8 mouse cellular contexts compared by ENCODE assay signal in the genomic region with DNA sequence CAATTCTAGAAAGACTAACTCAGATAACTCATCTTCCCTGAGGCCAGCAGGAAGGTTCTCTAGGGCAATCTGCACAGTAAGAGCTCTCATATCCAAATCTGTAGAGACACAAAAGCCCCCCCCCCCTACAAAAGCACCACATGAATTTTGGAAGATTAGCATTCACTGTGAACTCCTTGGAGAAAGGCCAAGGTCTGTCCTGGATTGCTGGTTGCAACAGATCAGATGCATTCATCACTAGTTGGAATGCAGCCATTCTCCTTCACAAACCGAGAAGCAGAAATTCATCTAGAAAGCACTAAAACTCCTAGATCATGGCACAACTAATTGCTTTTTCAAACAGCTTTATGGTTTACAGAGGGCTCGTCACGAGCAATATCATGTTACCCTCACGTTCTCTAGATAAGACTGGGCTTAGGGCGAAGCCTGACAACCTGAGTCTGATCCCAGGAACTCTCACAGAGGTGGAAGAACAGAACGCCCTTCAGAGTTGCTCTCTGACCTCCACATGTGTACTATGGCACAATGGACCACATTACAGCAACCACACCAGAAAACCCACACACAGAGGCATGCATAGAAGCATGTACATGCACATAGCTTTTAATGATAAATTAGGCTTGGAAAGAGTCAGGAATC. TPM values are rescaled to one million over a fixed set of nuclear protein-coding genes. Genes with fewer than 3 reads are reported as not detected.
DNase-seq lines count a peak whose midpoint lies in the region; ATAC-seq and TF ChIP-seq lines count a peak whose summit lies in the region.

No protein-coding gene starts in this region.

- 19% methylated on average over 6 of the region's 6 CpGs for WGBS in heart, postnatal 0 days
- 14% methylated on average over 6 of the region's 6 CpGs for WGBS in stomach, embryonic 15.5 days

- peaks cover 32% of the 10 kb centered on the region for H3K4me1 ChIP-seq in heart, postnatal 0 days (ENCODE audit: control insufficient read depth, insufficient read depth)
- peaks cover 6% of the 10 kb centered on the region; the same call in 1 of the 2 replicates for H3K4me1 ChIP-seq in stomach, embryonic 15.5 days

- no peaks in the 10 kb centered on the region for H3K27me3 ChIP-seq in heart, postnatal 0 days (ENCODE audit: control insufficient read depth, insufficient read depth, low read length)
- no peaks in the 10 kb centered on the region for H3K27me3 ChIP-seq in stomach, embryonic 15.5 days (replicated peaks)

- peak overlapping the region; percentile 76 for H3K27ac ChIP-seq in heart, postnatal 0 days (ENCODE audit: low read depth)
- H3K27ac ChIP-seq in stomach, embryonic 15.5 days, result peak overlapping the region; percentile 62

- peak; percentile 53 for DNase-seq in layer of hippocampus, adult 11-12 months (ENCODE audit: low spot score)
- DNase-seq in layer of hippocampus, postnatal 10 days (ENCODE audit: low spot score in 2 of 2), result no peak
- DNase-seq in MN1 (ENCODE audit: low spot score), result peak; percentile 81
- DNase-seq in cerebellum, adult 11-12 months, result peak; percentile 27
- peak; percentile 28 for DNase-seq in heart, postnatal 0 days (ENCODE audit: low spot score)
- no peak for DNase-seq in embryo, embryonic 10 days (ENCODE audit: low spot score)
- no peak for DNase-seq in ovary, adult 18-20 months (ENCODE audit: low spot score)

- no peak overlapping the region for H3K4me3 ChIP-seq in heart, postnatal 0 days (ENCODE audit: low read depth, low read length)
- no peak overlapping the region for H3K4me3 ChIP-seq in stomach, embryonic 15.5 days (replicated peaks)

- no peak overlapping the region for H3K9ac ChIP-seq in heart, postnatal 0 days (replicated peaks; ENCODE audit: low read depth, low read length)
- no peak overlapping the region for H3K9ac ChIP-seq in stomach, embryonic 15.5 days

- no peak for TF ChIP-seq EP300 in heart, postnatal 0 days (IDR thresholded peaks at IDR 0.05; ENCODE audit: low read depth)

- no peak overlapping the region for H3K4me2 ChIP-seq in heart, postnatal 0 days (ENCODE audit: low read depth, low read length)
- no peak overlapping the region for H3K4me2 ChIP-seq in stomach, embryonic 15.5 days

- peak; percentile 60; the same call in 1 of the 2 replicates for ATAC-seq in heart, postnatal 0 days (ENCODE audit: insufficient read depth, low read depth)
- peak; percentile 35 for ATAC-seq in stomach, embryonic 15.5 days (ENCODE audit: insufficient read depth, low FRiP score, low read depth)

- H3K9me3 ChIP-seq in heart, postnatal 0 days (replicated peaks; ENCODE audit: control insufficient read depth, low read length), result no peaks in the 10 kb centered on the region
- no peaks in the 10 kb centered on the region for H3K9me3 ChIP-seq in stomach, embryonic 15.5 days

- no peaks in the 10 kb centered on the region for H3K36me3 ChIP-seq in heart, postnatal 0 days (replicated peaks; ENCODE audit: control insufficient read depth, insufficient read depth, low read length)
- no peaks in the 10 kb centered on the region for H3K36me3 ChIP-seq in stomach, embryonic 15.5 days

- TF ChIP-seq CTCF in heart, postnatal 0 days (IDR thresholded peaks at IDR 0.05; ENCODE audit: low read depth), result no peak

RNA-seq across cellular contexts. Expression of gene Heca, which starts 17.3 kb away (rescaled TPM):
- total RNA-seq in layer of hippocampus, postnatal 10 days (2021), result 10 to 100 TPM; 36.5 to 39.8 TPM
- 54.5 and 68.6 TPM in 2 replicates for total RNA-seq in heart, postnatal 0 days (2014; rRNA removed; ENCODE audit: low replicate concordance)
- polyA plus RNA-seq in heart, postnatal 0 days (2015; fragmentation: Nextera tagmentation; extraction: Ambion mirVana), result 4.4 and 6.0 TPM in 2 replicates
- 3.8 and 4.4 TPM in 2 replicates for polyA plus RNA-seq in stomach, embryonic 15.5 days (2015; fragmentation: Nextera tagmentation; extraction: Ambion mirVana)

Comparison
In these comparisons a context has a peak if more than half of its experiments do, and no peak if none do; other contexts are left out.
1. DNase-seq: peak in layer of hippocampus, adult 11-12 months (single experiment), MN1 (single experiment), cerebellum, adult 11-12 months (single experiment) and heart, postnatal 0 days (single experiment); none in layer of hippocampus, postnatal 10 days (0 of 2), embryo, embryonic 10 days (single experiment) and ovary, adult 18-20 months (single experiment).